Mouse (Mus musculus) lung, embryonic 16.5 days (tissue): ENCODE measurements at regions not wholly inside any gene's neighbourhood (a gene's known extent, or its start where the extent isn't known, plus 50 kb on each side); places are given as distances from the start of the nearest gene placed in this dataset.

Source experiments
- ATAC-seq: fragments of 200-750 bp; cut with Nextera tagmentation; 2 replicates; pipeline ENCODE4 v1.8.0; 2017; ENCODE audit warnings: low read depth, mild to moderate bottlenecking, moderate library complexity
- H3K27ac ChIP-seq: fragments of 300-500 bp; sonication (generic); 2 replicates; pipeline ENCODE4 v1.5.1; 2014; ENCODE audit warnings: mild to moderate bottlenecking, control low read depth, low read length
- H3K27me3 ChIP-seq: fragments of 300-500 bp; sonication (generic); 2 replicates; pipeline ENCODE4 v1.6.1; 2014; ENCODE audit warnings: low read depth, low read length, mixed read lengths; ENCODE audit not compliant: control insufficient read depth, insufficient read depth
- H3K36me3 ChIP-seq: fragments of 300-500 bp; sonication (generic); 2 replicates; pipeline ENCODE4 v1.6.1; 2014; ENCODE audit warnings: low read length; ENCODE audit not compliant: control insufficient read depth, insufficient read depth
- H3K4me1 ChIP-seq: fragments of 300-500 bp; sonication (generic); replicated peaks from 2 replicates; pipeline ENCODE4 v1.6.1; 2014; ENCODE audit warnings: low read length, mixed read lengths; ENCODE audit not compliant: control insufficient read depth, insufficient read depth
- H3K4me2 ChIP-seq: fragments of 300-500 bp; sonication (generic); 2 replicates; pipeline ENCODE4 v1.6.1; 2014; ENCODE audit warnings: low read depth, low read length, control low read depth
- H3K4me3 ChIP-seq: fragments of 300-500 bp; sonication (generic); 2 replicates; pipeline ENCODE4 v1.5.1; 2014; ENCODE audit warnings: mild to moderate bottlenecking, low read length, control low read depth
- H3K9ac ChIP-seq: fragments of 300-500 bp; sonication (generic); 2 replicates; pipeline ENCODE4 v1.6.1; 2014; ENCODE audit warnings: low read length, control low read depth
- H3K9me3 ChIP-seq: fragments of 300-500 bp; sonication (generic); 2 replicates; pipeline ENCODE4 v1.6.1; 2016; ENCODE audit warnings: low read length; ENCODE audit not compliant: control insufficient read depth
- WGBS: fragments of 180-500 bp; shearing (Covaris S2); extraction: QIAGEN DNeasy Blood & Tissue Kit; methylation state at CpG from one replicate; pipeline ENCODE4 v1.1.7; 2014; 5-methylcytosine and 5-hydroxymethylcytosine counted together

GRCm38 (mm10) chr6:93461374-93461773 lies 518.1 kb upstream of the Adamts9 start:
- no peak for ATAC-seq
- H3K4me1 ChIP-seq = no peaks in the 10 kb centered on the region
- no peak overlapping the region for H3K4me2 ChIP-seq
- no peak overlapping the region for H3K9ac ChIP-seq
- no peak overlapping the region for H3K27ac ChIP-seq
- WGBS = 85% methylated on average over 3 of the region's 3 CpGs
- H3K9me3 ChIP-seq = no peaks in the 10 kb centered on the region
- no peak overlapping the region for H3K4me3 ChIP-seq
- H3K27me3 ChIP-seq = no peaks in the 10 kb centered on the region
- no peaks in the 10 kb centered on the region for H3K36me3 ChIP-seq

GRCm38 (mm10) chr6:93457613-93458012 lies 514.3 kb upstream of the Adamts9 start:
- Histone ChIP-seq H3K9me3 (no peaks in the 10 kb centered on the region), H3K4me3 (no peak overlapping the region), H3K4me2 (no peak overlapping the region), H3K4me1 (no peaks in the 10 kb centered on the region), H3K27me3 (no peaks in the 10 kb centered on the region), H3K36me3 (no peaks in the 10 kb centered on the region), H3K27ac (no peak overlapping the region), H3K9ac (no peak overlapping the region)
- 63% methylated on average over 4 of the region's 4 CpGs for WGBS
- ATAC-seq = no peak

GRCm38 (mm10) chr6:93456383-93457033 lies 513.2 kb upstream of the Adamts9 start:
- no peak for ATAC-seq
- H3K9me3 ChIP-seq = no peaks in the 10 kb centered on the region
- no peaks in the 10 kb centered on the region for H3K36me3 ChIP-seq
- H3K4me3 ChIP-seq = no peak overlapping the region
- H3K4me1 ChIP-seq = no peaks in the 10 kb centered on the region
- H3K4me2 ChIP-seq = no peak overlapping the region
- no peaks in the 10 kb centered on the region for H3K27me3 ChIP-seq
- 78% methylated on average over 9 of the region's 9 CpGs for WGBS
- H3K27ac ChIP-seq = no peak overlapping the region
- H3K9ac ChIP-seq = no peak overlapping the region

GRCm38 (mm10) chr6:93445568-93445967 lies 502.3 kb upstream of the Adamts9 start:
- no peak overlapping the region for H3K4me3 ChIP-seq
- peak overlapping the region; percentile 34 for H3K27ac ChIP-seq
- peak overlapping the region; percentile 25 for H3K4me2 ChIP-seq
- H3K9ac ChIP-seq = no peak overlapping the region; the same call in 1 of the 2 replicates
- H3K27me3 ChIP-seq = no peaks in the 10 kb centered on the region
- no peaks in the 10 kb centered on the region for H3K9me3 ChIP-seq
- 41% methylated on average over 16 of the region's 16 CpGs for WGBS
- no peaks in the 10 kb centered on the region for H3K36me3 ChIP-seq
- ATAC-seq = peak; percentile 97
- no peaks in the 10 kb centered on the region for H3K4me1 ChIP-seq

GRCm38 (mm10) chr6:93445124-93445523 lies 501.8 kb upstream of the Adamts9 start:
- H3K27me3 ChIP-seq = no peaks in the 10 kb centered on the region
- no peaks in the 10 kb centered on the region for H3K36me3 ChIP-seq
- 50% methylated on average over 5 of the region's 5 CpGs for WGBS
- H3K4me1 ChIP-seq = no peaks in the 10 kb centered on the region
- peak; percentile 41 for ATAC-seq
- no peak overlapping the region for H3K4me3 ChIP-seq
- no peak overlapping the region; the same call in 1 of the 2 replicates for H3K9ac ChIP-seq
- H3K4me2 ChIP-seq = peak overlapping the region; percentile 25
- peak overlapping the region; percentile 34 for H3K27ac ChIP-seq
- no peaks in the 10 kb centered on the region for H3K9me3 ChIP-seq

GRCm38 (mm10) chr6:93443766-93444557 lies 500.7 kb upstream of the Adamts9 start:
- no peaks in the 10 kb centered on the region for H3K4me1 ChIP-seq
- no peaks in the 10 kb centered on the region for H3K36me3 ChIP-seq
- ATAC-seq = no peak
- no peak overlapping the region for H3K4me3 ChIP-seq
- WGBS = 43% methylated on average over 11 of the region's 11 CpGs
- no peak overlapping the region for H3K9ac ChIP-seq
- no peak overlapping the region for H3K4me2 ChIP-seq
- H3K9me3 ChIP-seq = no peaks in the 10 kb centered on the region
- no peak overlapping the region for H3K27ac ChIP-seq
- H3K27me3 ChIP-seq = no peaks in the 10 kb centered on the region

GRCm38 (mm10) chr6:93433446-93433845 lies 490.2 kb upstream of the Adamts9 start:
- Histone ChIP-seq H3K9me3 (no peaks in the 10 kb centered on the region), H3K4me3 (no peak overlapping the region), H3K36me3 (no peaks in the 10 kb centered on the region), H3K4me2 (no peak overlapping the region), H3K4me1 (no peaks in the 10 kb centered on the region), H3K9ac (no peak overlapping the region), H3K27me3 (no peaks in the 10 kb centered on the region), H3K27ac (no peak overlapping the region)
- 91% methylated on average over 1 of the region's 1 CpGs for WGBS
- no peak for ATAC-seq

- no peaks in the 10 kb centered on the region for H3K9me3 ChIP-seq
- no peak overlapping the region for H3K9ac ChIP-seq
- no peak overlapping the region for H3K27ac ChIP-seq
- H3K36me3 ChIP-seq = no peaks in the 10 kb centered on the region
- H3K27me3 ChIP-seq = no peaks in the 10 kb centered on the region
- H3K4me3 ChIP-seq = no peak overlapping the region
- no peaks in the 10 kb centered on the region for H3K4me1 ChIP-seq
- no peak overlapping the region for H3K4me2 ChIP-seq
- WGBS = 78% methylated on average over 1 of the region's 1 CpGs
- no peak for ATAC-seq
Observed at GRCm38 (mm10) chr6:93426141-93426540, 482.8 kb upstream of the Adamts9 start.

- 65% methylated on average over 3 of the region's 3 CpGs for WGBS
- Histone ChIP-seq H3K27me3 (no peaks in the 10 kb centered on the region), H3K9ac (no peak overlapping the region), H3K4me3 (no peak overlapping the region), H3K9me3 (no peaks in the 10 kb centered on the region), H3K4me1 (no peaks in the 10 kb centered on the region), H3K36me3 (no peaks in the 10 kb centered on the region), H3K27ac (no peak overlapping the region), H3K4me2 (no peak overlapping the region)
- no peak for ATAC-seq
Observed at GRCm38 (mm10) chr6:93422906-93423305, 479.6 kb upstream of the Adamts9 start.
